Mouse (Mus musculus): ENCODE measurements around the gene Nlrc4. TPM values are rescaled to one million over a fixed set of nuclear protein-coding genes. Genes with fewer than 3 reads are reported as not detected.

The Nlrc4 gene
- polyA plus RNA-seq, 1 experiment from 2014 or later, result 0.23 TPM

GRCm38 (mm10) chr17:74395383-74396065 is 63.4 kb downstream of the Nlrc4 start, which contains the start of gene Slc30a6:
Gene Slc30a6 (plus strand): TSS chr17:74395608.
- H3K36me3 ChIP-seq, result no peaks in the 10 kb centered on the region
- H3K9me3 ChIP-seq, result no peaks in the 10 kb centered on the region
- H3K4me2 ChIP-seq, result peak within 1 kb of the TSS; percentile 87
- peak; percentile 97 for ATAC-seq (ENCODE audit: extremely low read depth, insufficient number of reproducible peaks, low FRiP score, low TSS enrichment)
- H3K27ac ChIP-seq (replicated peaks), result peak within 1 kb of the TSS; percentile 86
- H3K9ac ChIP-seq, result peak within 1 kb of the TSS; percentile 97
- 3% methylated on average over 41 of the region's 41 CpGs for WGBS
- H3K4me3 ChIP-seq, result peak within 1 kb of the TSS; percentile 89
- no peaks in the 10 kb centered on the region for H3K27me3 ChIP-seq (replicated peaks)
- H3K4me1 ChIP-seq, result peaks cover 16% of the 10 kb centered on the region

- H3K9ac ChIP-seq, result peak overlapping the region; percentile 97
- ATAC-seq (ENCODE audit: extremely low read depth, insufficient number of reproducible peaks, low FRiP score, low TSS enrichment), result no peak
- peak overlapping the region; percentile 87 for H3K4me2 ChIP-seq
- H3K36me3 ChIP-seq, result no peaks in the 10 kb centered on the region
- peak overlapping the region; percentile 86 for H3K27ac ChIP-seq (replicated peaks)
- H3K27me3 ChIP-seq (replicated peaks), result no peaks in the 10 kb centered on the region
- H3K9me3 ChIP-seq, result no peaks in the 10 kb centered on the region
- peaks cover 16% of the 10 kb centered on the region for H3K4me1 ChIP-seq
- WGBS, result 21% methylated on average over 16 of the region's 16 CpGs
- H3K4me3 ChIP-seq, result peak overlapping the region; percentile 89
Observed at GRCm38 (mm10) chr17:74394855-74395254, 64.1 kb downstream of the Nlrc4 start.

- peaks cover 16% of the 10 kb centered on the region for H3K4me1 ChIP-seq
Observed at GRCm38 (mm10) chr17:74394381-74394780, 64.6 kb downstream of the Nlrc4 start.

GRCm38 (mm10) chr17:74389847-74390246 is 69.1 kb downstream of the Nlrc4 start:
- Histone ChIP-seq H3K27me3 (replicated peaks) (no peaks in the 10 kb centered on the region), H3K4me2 (no peak overlapping the region)
- WGBS, result 80% methylated on average over 3 of the region's 3 CpGs

More at GRCm38 (mm10) chr17:74394381-74394780, 64.6 kb downstream of the Nlrc4 start:
- H3K27me3 ChIP-seq (replicated peaks), result no peaks in the 10 kb centered on the region
- peak overlapping the region; percentile 87 for H3K4me2 ChIP-seq
- WGBS, result 81% methylated on average over 2 of the region's 2 CpGs
- no peak overlapping the region for H3K27ac ChIP-seq (replicated peaks)
- H3K4me3 ChIP-seq, result peak overlapping the region; percentile 89; the same call in 1 of the 2 replicates
- no peaks in the 10 kb centered on the region for H3K36me3 ChIP-seq
- H3K9ac ChIP-seq, result no peak overlapping the region
- no peaks in the 10 kb centered on the region for H3K9me3 ChIP-seq
- ATAC-seq (ENCODE audit: extremely low read depth, insufficient number of reproducible peaks, low FRiP score, low TSS enrichment), result no peak

DNA sequence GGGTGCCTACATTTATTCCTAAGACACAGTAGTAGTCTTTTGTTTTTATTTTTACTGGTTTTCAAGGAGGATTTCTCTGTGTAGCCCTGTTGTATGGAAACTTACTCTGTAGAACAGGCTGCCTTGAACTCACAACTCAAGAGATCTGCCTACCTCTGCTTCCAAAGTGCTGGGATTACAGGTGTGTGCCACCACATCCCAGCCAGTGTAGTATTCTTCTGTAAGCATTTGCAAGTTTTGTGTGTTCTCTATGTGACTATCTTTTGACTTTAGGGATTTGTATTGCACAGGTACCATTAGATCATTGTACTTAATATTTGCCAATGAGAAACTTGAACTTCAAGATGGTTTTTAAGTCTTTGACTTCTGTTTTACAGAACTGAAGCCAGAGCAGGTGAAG is 72.3 kb downstream of the Nlrc4 start:
- no peaks in the 10 kb centered on the region for H3K9me3 ChIP-seq
- H3K4me3 ChIP-seq, result no peak overlapping the region
- no peak overlapping the region for H3K9ac ChIP-seq
- H3K4me2 ChIP-seq, result no peak overlapping the region
- no peak for ATAC-seq (ENCODE audit: extremely low read depth, insufficient number of reproducible peaks, low FRiP score, low TSS enrichment)
- peaks cover 69% of the 10 kb centered on the region for H3K36me3 ChIP-seq
- H3K27ac ChIP-seq (replicated peaks), result no peak overlapping the region
- H3K27me3 ChIP-seq (replicated peaks), result no peaks in the 10 kb centered on the region
- H3K4me1 ChIP-seq, result no peaks in the 10 kb centered on the region

More at GRCm38 (mm10) chr17:74389847-74390246, 69.1 kb downstream of the Nlrc4 start:
- Histone ChIP-seq H3K27ac (replicated peaks) (no peak overlapping the region), H3K9ac (no peak overlapping the region), H3K4me3 (no peak overlapping the region), H3K4me1 (peaks cover 2% of the 10 kb centered on the region), H3K9me3 (no peaks in the 10 kb centered on the region), H3K36me3 (peaks cover 39% of the 10 kb centered on the region)
- no peak for ATAC-seq (ENCODE audit: extremely low read depth, insufficient number of reproducible peaks, low FRiP score, low TSS enrichment)

GRCm38 (mm10) chr17:74376916-74377315 is 82.0 kb downstream of the Nlrc4 start:
- Histone ChIP-seq H3K27me3 (replicated peaks) (no peaks in the 10 kb centered on the region), H3K9ac (no peak overlapping the region), H3K9me3 (no peaks in the 10 kb centered on the region), H3K4me2 (no peak overlapping the region), H3K27ac (replicated peaks) (no peak overlapping the region), H3K4me1 (no peaks in the 10 kb centered on the region), H3K4me3 (no peak overlapping the region), H3K36me3 (peaks cover 84% of the 10 kb centered on the region)
- WGBS, result 88% methylated on average over 1 of the region's 1 CpGs
- no peak for ATAC-seq (ENCODE audit: extremely low read depth, insufficient number of reproducible peaks, low FRiP score, low TSS enrichment)

Other genes with a start within 250 kb of the Nlrc4 start
- 62.5 and 71.5 TPM in 2 replicates for gene Memo1, start 163.6 kb downstream of the Nlrc4 start, polyA plus RNA-seq (2015; fragmentation: Nextera tagmentation; extraction: Ambion mirVana)
- gene Dpy30, start 135.2 kb downstream of the Nlrc4 start, polyA plus RNA-seq (2015; fragmentation: Nextera tagmentation; extraction: Ambion mirVana), result 177 and 206 TPM in 2 replicates
- gene Spast, start 120.2 kb downstream of the Nlrc4 start, polyA plus RNA-seq (2015; fragmentation: Nextera tagmentation; extraction: Ambion mirVana), result 7.3 and 8.5 TPM in 2 replicates
- gene Slc30a6, start 63.5 kb downstream of the Nlrc4 start, polyA plus RNA-seq (2015; fragmentation: Nextera tagmentation; extraction: Ambion mirVana), result 24.5 and 28.4 TPM in 2 replicates
- 48.7 and 50.9 TPM in 2 replicates for gene Yipf4, start 30.4 kb upstream of the Nlrc4 start, polyA plus RNA-seq (2015; fragmentation: Nextera tagmentation; extraction: Ambion mirVana)
- 51.9 and 58.8 TPM in 2 replicates for gene Birc6, start 69.2 kb upstream of the Nlrc4 start, polyA plus RNA-seq (2015; fragmentation: Nextera tagmentation; extraction: Ambion mirVana)

All from heart, embryonic 13.5 days (tissue).